Mouse (Mus musculus): Measurements from ENCODE around the gene Gm47955. TPM values are rescaled to one million over a fixed set of nuclear protein-coding genes. Genes with fewer than 3 reads are reported as not detected.
A peak's percentile ranks its signal among the peaks of the same experiment; 100 is the strongest.

Gm47955 gene
- total and polyA plus RNA-seq, 2 experiments from 2014 or later = not detected

DNA sequence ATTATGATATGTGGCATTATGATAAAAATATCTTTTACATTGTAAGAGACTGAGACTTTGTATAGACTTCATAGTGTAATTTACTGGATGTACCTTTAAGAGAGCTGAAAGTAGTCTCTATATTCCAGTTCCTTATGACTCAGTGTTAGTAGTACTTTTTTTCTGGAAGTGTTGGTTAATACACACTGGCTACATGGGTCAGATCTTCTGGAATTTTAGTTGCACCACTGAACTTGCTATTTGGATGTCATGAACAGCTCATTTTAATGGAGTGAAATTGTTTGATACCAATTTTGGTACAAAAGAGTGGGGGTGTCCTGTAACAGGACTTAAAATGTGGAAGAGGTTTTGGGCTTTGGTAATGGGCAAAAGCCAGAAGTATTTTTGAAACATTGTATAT, 17.8 kb downstream of the Gm47955 start:
- ATAC-seq (ENCODE audit: insufficient read depth, low read depth) = no peak
- Histone ChIP-seq H3K4me1 (ENCODE audit: control insufficient read depth, insufficient read depth) (no peaks in the 10 kb centered on the region), H3K36me3 (replicated peaks; ENCODE audit: control insufficient read depth, insufficient read depth, low read length) (no peaks in the 10 kb centered on the region), H3K4me2 (ENCODE audit: low read depth, low read length) (no peak overlapping the region), H3K27ac (ENCODE audit: low read depth) (no peak overlapping the region), H3K9ac (replicated peaks; ENCODE audit: low read depth, low read length) (no peak overlapping the region), H3K9me3 (replicated peaks; ENCODE audit: control insufficient read depth, low read length) (no peaks in the 10 kb centered on the region), H3K27me3 (ENCODE audit: control insufficient read depth, insufficient read depth, low read length) (no peaks in the 10 kb centered on the region), H3K4me3 (ENCODE audit: low read depth, low read length) (no peak overlapping the region)
- DNase-seq (ENCODE audit: low spot score) = no peak
- TF ChIP-seq EP300 (IDR thresholded peaks at IDR 0.05; ENCODE audit: low read depth) = no peak
- no peak for TF ChIP-seq CTCF (IDR thresholded peaks at IDR 0.05; ENCODE audit: low read depth)

DNA sequence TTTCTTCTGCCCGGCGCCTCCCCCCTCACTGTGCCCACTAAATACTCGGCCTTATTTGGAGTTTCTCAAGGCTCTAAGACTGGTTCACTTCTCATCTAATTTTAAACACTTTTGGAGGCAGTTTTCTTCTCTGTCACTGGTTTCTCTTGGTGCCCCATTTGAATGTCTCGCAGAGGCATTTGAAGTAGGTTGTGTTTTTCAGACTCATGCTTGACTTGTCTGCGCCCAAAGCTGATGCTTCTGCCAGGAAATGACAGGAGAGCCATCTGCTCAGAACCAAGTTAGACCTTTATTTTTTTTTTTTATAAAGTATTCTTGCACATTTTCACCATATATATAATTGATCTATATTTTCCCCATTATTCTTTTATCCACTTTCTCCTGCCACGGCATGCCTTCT, 26.7 kb downstream of the Gm47955 start:
- no peak overlapping the region for H3K9ac ChIP-seq (replicated peaks; ENCODE audit: low read depth, low read length)
- no peak for DNase-seq (ENCODE audit: low spot score)
- no peaks in the 10 kb centered on the region for H3K9me3 ChIP-seq (replicated peaks; ENCODE audit: control insufficient read depth, low read length)
- H3K4me2 ChIP-seq (ENCODE audit: low read depth, low read length) = no peak overlapping the region
- no peak overlapping the region for H3K27ac ChIP-seq (ENCODE audit: low read depth)
- WGBS = 83% methylated on average over 6 of the region's 6 CpGs
- H3K4me3 ChIP-seq (ENCODE audit: low read depth, low read length) = no peak overlapping the region
- no peaks in the 10 kb centered on the region for H3K27me3 ChIP-seq (ENCODE audit: control insufficient read depth, insufficient read depth, low read length)
- no peak for ATAC-seq (ENCODE audit: insufficient read depth, low read depth)
- no peaks in the 10 kb centered on the region for H3K4me1 ChIP-seq (ENCODE audit: control insufficient read depth, insufficient read depth)
- TF ChIP-seq CTCF (IDR thresholded peaks at IDR 0.05; ENCODE audit: low read depth) (no peak), EP300 (IDR thresholded peaks at IDR 0.05; ENCODE audit: low read depth) (no peak)
- H3K36me3 ChIP-seq (replicated peaks; ENCODE audit: control insufficient read depth, insufficient read depth, low read length) = no peaks in the 10 kb centered on the region

DNA sequence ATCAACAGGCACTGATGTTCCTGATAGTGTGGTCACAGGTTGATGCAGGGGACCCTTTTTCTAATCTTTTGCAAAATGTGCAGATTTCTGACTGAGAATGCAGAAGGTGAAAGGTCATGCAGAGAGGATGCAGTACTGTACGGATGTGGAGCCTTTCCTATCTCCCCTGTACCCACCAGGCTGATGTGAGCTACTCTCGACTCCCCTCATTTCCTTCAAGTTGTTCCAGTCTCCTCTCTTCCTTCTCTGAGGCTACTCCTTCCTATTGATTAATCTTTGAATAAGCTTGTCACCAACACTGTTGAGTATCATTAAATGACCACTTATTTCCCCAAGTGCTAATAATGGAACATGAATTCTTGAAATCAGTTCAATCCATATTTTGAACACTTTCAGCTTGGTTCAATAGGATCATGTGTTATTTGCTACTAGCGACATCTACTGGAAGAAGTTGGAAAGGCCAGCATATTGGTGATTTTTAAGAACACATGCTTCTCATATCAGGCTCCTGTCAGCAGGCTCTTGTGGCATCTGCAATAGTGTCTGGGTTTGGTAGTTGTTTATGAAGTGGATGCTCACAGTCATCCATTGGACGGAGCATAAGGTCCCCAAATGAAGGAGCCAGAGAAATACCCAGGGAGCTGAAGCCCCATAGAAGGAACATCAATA, 27.6 kb downstream of the Gm47955 start:
- H3K9me3 ChIP-seq (replicated peaks; ENCODE audit: control insufficient read depth, low read length) = no peaks in the 10 kb centered on the region
- H3K36me3 ChIP-seq (replicated peaks; ENCODE audit: control insufficient read depth, insufficient read depth, low read length) = no peaks in the 10 kb centered on the region
- 21% methylated on average over 4 of the region's 4 CpGs for WGBS
- H3K9ac ChIP-seq (replicated peaks; ENCODE audit: low read depth, low read length) = no peak overlapping the region
- TF ChIP-seq CTCF (IDR thresholded peaks at IDR 0.05; ENCODE audit: low read depth) (peak; percentile 83), EP300 (IDR thresholded peaks at IDR 0.05; ENCODE audit: low read depth) (no peak)
- no peak overlapping the region for H3K4me3 ChIP-seq (ENCODE audit: low read depth, low read length)
- DNase-seq (ENCODE audit: low spot score) = peak; percentile 63
- no peak overlapping the region for H3K4me2 ChIP-seq (ENCODE audit: low read depth, low read length)
- no peaks in the 10 kb centered on the region for H3K27me3 ChIP-seq (ENCODE audit: control insufficient read depth, insufficient read depth, low read length)
- H3K4me1 ChIP-seq (ENCODE audit: control insufficient read depth, insufficient read depth) = no peaks in the 10 kb centered on the region
- ATAC-seq (ENCODE audit: insufficient read depth, low read depth) = peak; percentile 67
- no peak overlapping the region for H3K27ac ChIP-seq (ENCODE audit: low read depth)

DNA sequence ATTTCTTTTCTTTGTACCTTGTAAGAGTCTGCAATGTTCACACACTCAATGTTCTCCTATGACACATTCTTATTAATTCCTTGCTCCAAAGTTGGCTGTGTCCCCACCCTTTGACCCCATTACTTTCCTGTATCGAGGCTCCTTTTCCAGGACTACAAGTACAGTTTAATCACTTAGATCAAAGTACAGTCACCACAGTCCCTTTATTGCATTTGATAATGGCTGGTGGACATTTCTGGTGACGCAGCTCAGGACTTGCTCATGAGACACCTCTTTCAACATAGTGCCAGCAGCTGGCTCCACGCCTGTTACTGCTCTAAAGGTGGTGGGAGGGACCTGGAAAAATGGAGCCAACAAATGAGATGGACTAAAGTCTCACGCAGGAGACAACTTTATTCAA, 31.0 kb downstream of the Gm47955 start:
- DNase-seq (ENCODE audit: low spot score) (no peak), ATAC-seq (ENCODE audit: insufficient read depth, low read depth) (no peak)
- Histone ChIP-seq H3K36me3 (replicated peaks; ENCODE audit: control insufficient read depth, insufficient read depth, low read length) (no peaks in the 10 kb centered on the region), H3K4me1 (ENCODE audit: control insufficient read depth, insufficient read depth) (no peaks in the 10 kb centered on the region), H3K9me3 (replicated peaks; ENCODE audit: control insufficient read depth, low read length) (no peaks in the 10 kb centered on the region), H3K4me2 (ENCODE audit: low read depth, low read length) (no peak overlapping the region), H3K27me3 (ENCODE audit: control insufficient read depth, insufficient read depth, low read length) (no peaks in the 10 kb centered on the region), H3K9ac (replicated peaks; ENCODE audit: low read depth, low read length) (no peak overlapping the region), H3K27ac (ENCODE audit: low read depth) (no peak overlapping the region), H3K4me3 (ENCODE audit: low read depth, low read length) (no peak overlapping the region)
- TF ChIP-seq CTCF (IDR thresholded peaks at IDR 0.05; ENCODE audit: low read depth) (no peak), EP300 (IDR thresholded peaks at IDR 0.05; ENCODE audit: low read depth) (no peak)
- 46% methylated on average over 4 of the region's 4 CpGs for WGBS

DNA sequence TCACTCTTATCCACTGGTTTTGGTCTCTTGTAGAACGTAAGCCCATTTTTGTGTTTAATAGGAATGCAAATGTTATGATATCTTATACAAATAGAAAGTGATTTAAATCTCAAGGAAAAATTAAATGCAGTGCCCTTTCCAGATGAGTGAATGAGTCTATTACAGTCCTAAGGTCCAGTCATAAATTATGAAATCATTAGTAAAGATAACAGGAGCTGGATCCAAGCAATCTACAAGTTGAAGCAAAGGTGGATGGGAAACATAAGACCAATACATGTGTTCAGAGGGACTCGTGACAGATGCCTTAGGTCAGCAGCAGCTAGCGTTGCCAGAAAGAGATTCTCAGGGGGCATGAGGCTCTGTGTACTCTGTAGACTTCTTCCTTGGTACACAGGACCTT, 31.5 kb downstream of the Gm47955 start:
- Histone ChIP-seq H3K9me3 (replicated peaks; ENCODE audit: control insufficient read depth, low read length) (no peaks in the 10 kb centered on the region), H3K4me1 (ENCODE audit: control insufficient read depth, insufficient read depth) (no peaks in the 10 kb centered on the region), H3K36me3 (replicated peaks; ENCODE audit: control insufficient read depth, insufficient read depth, low read length) (no peaks in the 10 kb centered on the region), H3K4me3 (ENCODE audit: low read depth, low read length) (no peak overlapping the region), H3K4me2 (ENCODE audit: low read depth, low read length) (no peak overlapping the region), H3K9ac (replicated peaks; ENCODE audit: low read depth, low read length) (no peak overlapping the region), H3K27me3 (ENCODE audit: control insufficient read depth, insufficient read depth, low read length) (no peaks in the 10 kb centered on the region), H3K27ac (ENCODE audit: low read depth) (no peak overlapping the region)
- WGBS = 85% methylated on average over 3 of the region's 3 CpGs
- DNase-seq (ENCODE audit: low spot score) = no peak
- ATAC-seq (ENCODE audit: insufficient read depth, low read depth) = no peak
- no peak for TF ChIP-seq EP300 (IDR thresholded peaks at IDR 0.05; ENCODE audit: low read depth)
- TF ChIP-seq CTCF (IDR thresholded peaks at IDR 0.05; ENCODE audit: low read depth) = no peak

DNA sequence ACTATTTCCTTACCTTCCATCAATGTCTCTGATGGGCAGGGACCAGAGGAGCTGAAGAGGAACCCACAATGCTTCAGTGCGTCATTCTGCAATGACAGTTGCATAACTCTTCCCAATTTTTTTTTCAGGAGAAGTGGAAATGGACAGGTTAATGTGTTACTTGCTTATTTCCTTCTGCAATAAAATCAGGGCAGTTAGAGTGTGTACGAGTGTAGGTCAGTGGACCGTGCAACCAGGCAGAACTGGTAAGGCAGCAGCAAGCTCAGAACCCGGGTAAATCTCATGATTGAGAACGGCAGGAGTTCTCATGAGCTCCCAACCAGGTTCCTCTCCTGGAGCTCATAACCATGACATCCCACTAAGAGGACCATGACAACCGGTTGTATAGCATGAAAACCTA, 32.0 kb downstream of the Gm47955 start:
- DNase-seq (ENCODE audit: low spot score) (no peak), ATAC-seq (ENCODE audit: insufficient read depth, low read depth) (no peak)
- H3K27me3 ChIP-seq (ENCODE audit: control insufficient read depth, insufficient read depth, low read length) = no peaks in the 10 kb centered on the region
- H3K4me3 ChIP-seq (ENCODE audit: low read depth, low read length) = no peak overlapping the region
- no peak overlapping the region for H3K4me2 ChIP-seq (ENCODE audit: low read depth, low read length)
- no peak overlapping the region for H3K27ac ChIP-seq (ENCODE audit: low read depth)
- TF ChIP-seq EP300 (IDR thresholded peaks at IDR 0.05; ENCODE audit: low read depth) = no peak
- TF ChIP-seq CTCF (IDR thresholded peaks at IDR 0.05; ENCODE audit: low read depth) = no peak
- H3K36me3 ChIP-seq (replicated peaks; ENCODE audit: control insufficient read depth, insufficient read depth, low read length) = no peaks in the 10 kb centered on the region
- WGBS = 86% methylated on average over 6 of the region's 6 CpGs
- no peaks in the 10 kb centered on the region for H3K4me1 ChIP-seq (ENCODE audit: control insufficient read depth, insufficient read depth)
- no peak overlapping the region for H3K9ac ChIP-seq (replicated peaks; ENCODE audit: low read depth, low read length)
- H3K9me3 ChIP-seq (replicated peaks; ENCODE audit: control insufficient read depth, low read length) = no peaks in the 10 kb centered on the region

Measured in heart, postnatal 0 days (tissue).